Mouse (Mus musculus) MEL (cell line): Measurements from ENCODE around the gene Ppp1r9b. TPM values are rescaled to one million over a fixed set of nuclear protein-coding genes. Genes with fewer than 3 reads are reported as not detected.
A peak's percentile ranks its signal among the peaks of the same experiment; 100 is the strongest.

ENCODE experiments used
- DNase-seq: peaks from one replicate; pipeline ENCODE4 v3.0.0; 2011; ENCODE audit warnings: low read depth, low spot score
- H3K27ac ChIP-seq: 2 replicates; pipeline ENCODE4 v1.5.1; 2012; ENCODE audit warnings: low read depth, mild to moderate bottlenecking, control low read depth, low read length, moderate library complexity; ENCODE audit not compliant: control insufficient read depth
- H3K27me3 ChIP-seq, 2 experiments: fragments of 150-350 bp in 1 of 2; sonication (generic) in 1 of 2; 2 replicates each; pipeline ENCODE4 v1.6.1; 2012; ENCODE audit warnings: low read length in 2 of 2, mild to moderate bottlenecking in 2 of 2, improper control_type of control experiment in 1 of 2, moderate library complexity in 1 of 2; ENCODE audit not compliant: insufficient read depth in 2 of 2, control insufficient read depth in 1 of 2
- H3K36me3 ChIP-seq, 2 experiments: 2 replicates each; pipeline ENCODE4 v1.6.1; 2012 to 2014; ENCODE audit warnings: low read length in 2 of 2, improper control_type of control experiment in 1 of 2, inconsistent platforms in 1 of 2, mild to moderate bottlenecking in 1 of 2; ENCODE audit not compliant: insufficient read depth in 2 of 2, control insufficient read depth in 1 of 2
- H3K4me1 ChIP-seq, 2 experiments: fragments of 150-350 bp in 1 of 2; sonication (generic) in 1 of 2; 2 replicates each; pipeline ENCODE4 v1.6.1; 2012; ENCODE audit warnings: low read length in 2 of 2, improper control_type of control experiment in 1 of 2, mild to moderate bottlenecking in 1 of 2; ENCODE audit not compliant: insufficient read depth in 2 of 2, control insufficient read depth in 1 of 2
- H3K4me3 ChIP-seq, 2 experiments: fragments of 150-350 bp in 1 of 2; sonication (generic) in 1 of 2; 2 replicates each; pipeline ENCODE4 v1.5.1; 2012; ENCODE audit warnings: low read depth in 2 of 2, low read length in 2 of 2, mild to moderate bottlenecking in 2 of 2, moderate library complexity in 2 of 2, control low read depth in 1 of 2, improper control_type of control experiment in 1 of 2; ENCODE audit not compliant: control insufficient read depth in 1 of 2, insufficient read depth in 1 of 2
- H3K79me2 ChIP-seq: 2 replicates; pipeline ENCODE4 v1.6.1; 2012; ENCODE audit warnings: mild to moderate bottlenecking, low read length, moderate library complexity; ENCODE audit not compliant: control insufficient read depth, poor library complexity, insufficient read depth
- H3K9ac ChIP-seq: 2 replicates; pipeline ENCODE4 v1.6.1; 2012; ENCODE audit warnings: low read depth, mild to moderate bottlenecking, control low read depth, low read length, moderate library complexity; ENCODE audit not compliant: control insufficient read depth, poor library complexity, severe bottlenecking
- H3K9me3 ChIP-seq: fragments of 150-350 bp; sonication (generic); replicated peaks from 2 replicates; pipeline ENCODE4 v1.6.1; 2012; ENCODE audit warnings: mild to moderate bottlenecking, low read length, improper control_type of control experiment, moderate library complexity; ENCODE audit not compliant: insufficient read depth
- BHLHE40 ChIP-seq: IDR thresholded peaks from 2 replicates; pipeline ENCODE4 v1.6.1; 2012; ENCODE audit warnings: low read depth, mild to moderate bottlenecking, inconsistent platforms, low read length, improper control_type of control experiment, borderline replicate concordance
- CHD1 ChIP-seq: IDR thresholded peaks from 2 replicates; pipeline ENCODE4 v1.6.1; 2012; ENCODE audit warnings: low read depth, mild to moderate bottlenecking, inconsistent platforms, low read length, improper control_type of control experiment
- CHD2 ChIP-seq: IDR thresholded peaks from 2 replicates; pipeline ENCODE4 v1.6.1; 2011; ENCODE audit warnings: low read length, improper control_type of control experiment
- CTCF ChIP-seq, 3 experiments: IDR thresholded peaks in 2 of 3; conservative IDR thresholded peaks in 1 of 3; 2 replicates each; pipeline ENCODE4 v1.5.1; 2011 to 2012; ENCODE audit warnings: low read length in 3 of 3, low read depth in 2 of 3, mild to moderate bottlenecking in 2 of 3, improper control_type of control experiment in 1 of 3, inconsistent platforms in 1 of 3, mixed read lengths in 1 of 3, moderate library complexity in 1 of 3; ENCODE audit not compliant: control insufficient read depth in 1 of 3, insufficient read depth in 1 of 3, poor library complexity in 1 of 3, severe bottlenecking in 1 of 3
- ELF1 ChIP-seq: IDR thresholded peaks from 2 replicates; pipeline ENCODE4 v1.6.1; 2014; ENCODE audit warnings: low read depth, mild to moderate bottlenecking, inconsistent platforms, low read length, improper control_type of control experiment, moderate library complexity
- EP300 ChIP-seq, 2 experiments: IDR thresholded peaks; 2 replicates each; pipeline ENCODE4 v1.6.1; 2011; ENCODE audit warnings: improper control_type of control experiment in 2 of 2, low read length in 2 of 2, low read depth in 1 of 2, mild to moderate bottlenecking in 1 of 2
- ETS1 ChIP-seq: IDR thresholded peaks from 2 replicates; pipeline ENCODE4 v1.6.1; 2012; ENCODE audit warnings: low read depth, mild to moderate bottlenecking, inconsistent platforms, low read length, improper control_type of control experiment, moderate library complexity
- GABPA ChIP-seq: IDR thresholded peaks from 2 replicates; pipeline ENCODE4 v1.6.1; 2012; ENCODE audit warnings: low read depth, mild to moderate bottlenecking, inconsistent platforms, low read length, improper control_type of control experiment, moderate library complexity
- HCFC1 ChIP-seq: IDR thresholded peaks from 2 replicates; pipeline ENCODE4 v1.6.1; 2012; ENCODE audit warnings: low read depth, mild to moderate bottlenecking, inconsistent platforms, low read length, improper control_type of control experiment, moderate library complexity
- JUND ChIP-seq: IDR thresholded peaks from 2 replicates; pipeline ENCODE4 v1.6.1; 2011; ENCODE audit warnings: low read depth, mild to moderate bottlenecking, improper control_type of control experiment, low read length
- KAT2A ChIP-seq: conservative IDR thresholded peaks from 2 replicates; pipeline ENCODE4 v1.6.1; 2012; ENCODE audit warnings: low read depth, low read length, improper control_type of control experiment, inconsistent platforms
- MAFK ChIP-seq: IDR thresholded peaks from 2 replicates; pipeline ENCODE4 v1.6.1; 2011; ENCODE audit warnings: low read depth, mild to moderate bottlenecking, low read length, improper control_type of control experiment, borderline replicate concordance
- MAX ChIP-seq: IDR thresholded peaks from 2 replicates; pipeline ENCODE4 v1.6.1; 2011; ENCODE audit warnings: low read length, improper control_type of control experiment
- MAZ ChIP-seq: IDR thresholded peaks from 2 replicates; pipeline ENCODE4 v1.6.1; 2012; ENCODE audit warnings: low read depth, mild to moderate bottlenecking, inconsistent platforms, low read length, improper control_type of control experiment
- MEF2A ChIP-seq: IDR thresholded peaks from 2 replicates; pipeline ENCODE4 v1.6.1; 2014; ENCODE audit warnings: low read depth, mild to moderate bottlenecking, inconsistent platforms, low read length, improper control_type of control experiment; ENCODE audit not compliant: poor library complexity, insufficient replicate concordance, severe bottlenecking; ENCODE audit errors: extremely low read depth
- MXI1 ChIP-seq: IDR thresholded peaks from 2 replicates; pipeline ENCODE4 v1.6.1; 2011; ENCODE audit warnings: mild to moderate bottlenecking, low read depth, low read length, improper control_type of control experiment
- MYB ChIP-seq: IDR thresholded peaks from 2 replicates; pipeline ENCODE4 v1.6.1; 2011; ENCODE audit warnings: mild to moderate bottlenecking, low read depth, low read length, improper control_type of control experiment
- MYC ChIP-seq: IDR thresholded peaks from 2 replicates; pipeline ENCODE4 v1.6.1; 2011; ENCODE audit warnings: low read depth, mild to moderate bottlenecking, low read length, improper control_type of control experiment, moderate library complexity
- NRF1 ChIP-seq: IDR thresholded peaks from 2 replicates; pipeline ENCODE4 v1.6.1; 2014; ENCODE audit warnings: low read depth, mild to moderate bottlenecking, inconsistent platforms, low read length, improper control_type of control experiment, moderate library complexity; ENCODE audit not compliant: poor library complexity, insufficient read depth, severe bottlenecking
- POLR2A ChIP-seq, 2 experiments: IDR thresholded peaks; 2 replicates each; pipeline ENCODE4 v1.6.1; 2011 to 2012; ENCODE audit warnings: low read length in 2 of 2, mild to moderate bottlenecking in 2 of 2, control low read depth in 1 of 2, improper control_type of control experiment in 1 of 2, low read depth in 1 of 2, moderate library complexity in 1 of 2; ENCODE audit not compliant: control insufficient read depth in 1 of 2, insufficient read depth in 1 of 2, poor library complexity in 1 of 2
- POLR2AphosphoS2 ChIP-seq: IDR thresholded peaks from 2 replicates; pipeline ENCODE4 v1.6.1; 2011; ENCODE audit warnings: low read length, improper control_type of control experiment
- POLR2AphosphoS5 ChIP-seq: IDR thresholded peaks from 2 replicates; pipeline ENCODE4 v1.6.1; 2012; ENCODE audit warnings: low read depth, borderline replicate concordance, mild to moderate bottlenecking, inconsistent platforms, low read length, moderate library complexity, mixed read lengths
- RAD21 ChIP-seq: IDR thresholded peaks from 2 replicates; pipeline ENCODE4 v1.6.1; 2011; ENCODE audit warnings: mild to moderate bottlenecking, low read depth, low read length, improper control_type of control experiment
- SMC3 ChIP-seq: IDR thresholded peaks from 2 replicates; pipeline ENCODE4 v1.6.1; 2011; ENCODE audit warnings: low read depth, low read length, improper control_type of control experiment
- TAL1 ChIP-seq: IDR thresholded peaks from 2 replicates; pipeline ENCODE4 v1.6.1; 2012; ENCODE audit warnings: mild to moderate bottlenecking, inconsistent platforms, low read length, moderate library complexity, mixed read lengths
- TBP ChIP-seq: IDR thresholded peaks from 2 replicates; pipeline ENCODE4 v1.8.0; 2011; ENCODE audit warnings: low read depth, low read length, improper control_type of control experiment
- UBTF ChIP-seq: IDR thresholded peaks from 2 replicates; pipeline ENCODE4 v1.6.1; 2012; ENCODE audit warnings: low read depth, mild to moderate bottlenecking, inconsistent platforms, low read length, improper control_type of control experiment, moderate library complexity, borderline replicate concordance; ENCODE audit not compliant: insufficient read depth
- USF1 ChIP-seq: IDR thresholded peaks from 2 replicates; pipeline ENCODE4 v1.6.1; 2014; ENCODE audit warnings: low read depth, mild to moderate bottlenecking, inconsistent platforms, low read length, improper control_type of control experiment, moderate library complexity
- ZKSCAN1 ChIP-seq: IDR thresholded peaks from 2 replicates; pipeline ENCODE4 v1.6.1; 2012; ENCODE audit warnings: low read depth, mild to moderate bottlenecking, inconsistent platforms, low read length, improper control_type of control experiment, moderate library complexity
- ZMIZ1 ChIP-seq: IDR thresholded peaks from 2 replicates; pipeline ENCODE4 v1.6.1; 2012; ENCODE audit warnings: low read depth, mild to moderate bottlenecking, inconsistent platforms, low read length, improper control_type of control experiment, moderate library complexity
- ZNF384 ChIP-seq: IDR thresholded peaks from 2 replicates; pipeline ENCODE4 v1.6.1; 2012; ENCODE audit warnings: low read depth, mild to moderate bottlenecking, inconsistent platforms, low read length, improper control_type of control experiment
- polyA plus RNA-seq, 2 experiments: library from polyadenylated mRNA; stranded (reverse) in 1 of 2; unstranded in 1 of 2; fragments of >175 nt in 1 of 2; fragments of >200 nt in 1 of 2; gene quantifications; 2 replicates each; pipeline versions ENCODE4 v1.2.1 to v1.2.4; 2012; ENCODE audit warnings: low replicate concordance in 2 of 2, low read depth in 1 of 2; ENCODE audit not compliant: insufficient read length in 2 of 2, insufficient read depth in 1 of 2, missing spikeins in 1 of 2
- total RNA-seq: library from RNA; depleted of rRNA; stranded (reverse); fragments of 300-350 nt; gene quantifications from 2 replicates; pipeline ENCODE4 v1.2.3, GENCODE M21; 2012

Ppp1r9b gene
- total and polyA plus RNA-seq, 3 experiments, result 47.0 to 169 (median 150) TPM

GRCm38 (mm10) chr11:95008661-95009628, 18.1 kb downstream of the Ppp1r9b start (continued):
- TF ChIP-seq MAFK, result no peak
- TF ChIP-seq ETS1, result 0 out of 2 replicates have a peak, but pooled peaks have one; percentile 44
- TF ChIP-seq MAX, result 0 out of 2 replicates have a peak, but pooled peaks have one; percentile 33
- TF ChIP-seq CHD1, result peak; percentile 87; the same call in 1 of the 2 replicates
- no peak for TF ChIP-seq MEF2A
- peak; percentile 47; the same call in 1 of the 2 replicates for TF ChIP-seq ZMIZ1
- no peak for TF ChIP-seq ZNF384
- TF ChIP-seq POLR2AphosphoS2, result peak; percentile 0; the same call in 1 of the 2 replicates
- no peak; the same call in 1 of the 2 replicates for TF ChIP-seq MYB
- peak; percentile 62 for TF ChIP-seq ELF1
- TF ChIP-seq EP300 (IDR thresholded peaks at IDR 0.05; ENCODE audit: low read depth in 1 of 2, low read length in 2 of 2), result no peak
- TF ChIP-seq HCFC1, result peak; percentile 65
- no peak for TF ChIP-seq USF1
- TF ChIP-seq TAL1, result no peak
- TF ChIP-seq GABPA, result no peak
- TF ChIP-seq TBP, result peak; percentile 91
- TF ChIP-seq, all 39 proteins: peak for 14

GRCm38 (mm10) chr11:95009629-95010014, 18.8 kb downstream of the Ppp1r9b start, which contains the start of gene Samd14:
TSS of gene Samd14 (plus strand) at chr11:95009879.
- peaks cover 25% of the 10 kb centered on the region for H3K79me2 ChIP-seq
- H3K27ac ChIP-seq, result peak within 1 kb of the TSS; percentile 91
- H3K27me3 ChIP-seq, result no peaks in the 10 kb centered on the region
- peaks cover 0 to 39% of the 10 kb centered on the region in 2 experiments; a peak in 3 of 4 replicates for H3K36me3 ChIP-seq
- H3K4me3 ChIP-seq, result peak within 1 kb of the TSS; percentile 70 to 80
- H3K4me1 ChIP-seq, result peaks cover 8 to 55% of the 10 kb centered on the region in 2 experiments
- no peaks in the 10 kb centered on the region for H3K9me3 ChIP-seq
- DNase-seq, result peak; percentile 85
- H3K9ac ChIP-seq, result peak within 1 kb of the TSS; percentile 91
- TF ChIP-seq ZNF384, result no peak
- TF ChIP-seq GABPA, result no peak
- TF ChIP-seq SMC3, result no peak
- TF ChIP-seq MAZ, result peak; percentile 24; the same call in 1 of the 2 replicates
- no peak for TF ChIP-seq POLR2AphosphoS2
- TF ChIP-seq MAFK, result no peak
- TF ChIP-seq POLR2AphosphoS5, result no peak
- no peak; the same call in 1 of the 2 replicates for TF ChIP-seq ZMIZ1
- no peak for TF ChIP-seq MYC
- TF ChIP-seq JUND, result no peak
- peak; percentile 33 for TF ChIP-seq MXI1
- TF ChIP-seq RAD21, result no peak
- peak; percentile 19 to 47; a peak in 1 of 4 replicates for TF ChIP-seq POLR2A (IDR thresholded peaks at IDR 0.05; ENCODE audit: control insufficient read depth in 1 of 2, insufficient read depth in 1 of 2, low read depth in 1 of 2, low read length in 2 of 2, poor library complexity in 1 of 2)
- no peak for TF ChIP-seq BHLHE40
- TF ChIP-seq CHD2, result no peak
- TF ChIP-seq UBTF, result no peak
- TF ChIP-seq CHD1, result no peak; the same call in 1 of the 2 replicates
- TF ChIP-seq ZKSCAN1, result no peak
- no peak for TF ChIP-seq KAT2A
- peak; percentile 73 for TF ChIP-seq NRF1
- no peak for TF ChIP-seq CTCF (IDR thresholded peaks at IDR 0.05 in 2 of 3, conservative IDR thresholded peaks at IDR 0.05 in 1 of 3; ENCODE audit: control insufficient read depth in 1 of 3, insufficient read depth in 1 of 3, low read depth in 2 of 3, low read length in 3 of 3, poor library complexity in 1 of 3, severe bottlenecking in 1 of 3)
- TF ChIP-seq ELF1, result 0 out of 2 replicates have a peak, but pooled peaks have one; percentile 34
